Mouse (Mus musculus) midbrain, embryonic 10.5 days (tissue): ENCODE data around the gene Mmp9. TPM values are rescaled to one million over a fixed set of nuclear protein-coding genes. Genes with fewer than 3 reads are reported as not detected.

Experiments
- DNase-seq: peaks from one replicate; pipeline ENCODE4 v3.0.0-alpha.2; 2017; ENCODE audit warnings: low spot score
- H3K27ac ChIP-seq: fragments of 300-500 bp; sonication (generic); replicated peaks from 2 replicates; pipeline ENCODE4 v1.5.1; 2016; ENCODE audit warnings: mild to moderate bottlenecking
- H3K27me3 ChIP-seq: fragments of 300-500 bp; sonication (generic); 2 replicates; pipeline ENCODE4 v1.6.1; 2016; ENCODE audit warnings: low read depth, mild to moderate bottlenecking; ENCODE audit not compliant: poor library complexity, severe bottlenecking
- H3K36me3 ChIP-seq: fragments of 300-500 bp; sonication (generic); 2 replicates; pipeline ENCODE4 v1.6.1; 2016; ENCODE audit warnings: mild to moderate bottlenecking, moderate library complexity
- H3K4me1 ChIP-seq: fragments of 300-500 bp; sonication (generic); 2 replicates; pipeline ENCODE4 v1.6.1; 2016
- H3K4me3 ChIP-seq: fragments of 300-500 bp; sonication (generic); 2 replicates; pipeline ENCODE4 v1.5.1; 2016; ENCODE audit warnings: mild to moderate bottlenecking, moderate library complexity
- H3K9me3 ChIP-seq: fragments of 300-500 bp; sonication (generic); replicated peaks from 2 replicates; pipeline ENCODE4 v1.6.1; 2016; ENCODE audit warnings: mild to moderate bottlenecking
- WGBS: fragments of 180-500 bp; shearing (Covaris S2); methylation state at CpG from one replicate; pipeline ENCODE4 v1.1.7; 2016; 5-methylcytosine and 5-hydroxymethylcytosine counted together
- polyA plus RNA-seq: library from polyadenylated mRNA; unstranded; fragments of >200 nt; fragmentation: Nextera tagmentation; extraction: Ambion mirVana; gene quantifications from 2 replicates; pipeline ENCODE4 v1.2.1, GENCODE M21; 2016

Mmp9 gene
- polyA plus RNA-seq, result 0.39 and 0.97 TPM in 2 replicates

- H3K4me1 ChIP-seq, result peaks cover 46% of the 10 kb centered on the region
- H3K36me3 ChIP-seq, result no peaks in the 10 kb centered on the region
- 20% methylated on average over 10 of the region's 10 CpGs for WGBS
- DNase-seq, result no peak
- no peak within 1 kb of the TSS for H3K4me3 ChIP-seq
- H3K9me3 ChIP-seq, result no peaks in the 10 kb centered on the region
- peaks cover 93% of the 10 kb centered on the region for H3K27me3 ChIP-seq
- H3K27ac ChIP-seq, result no peak within 1 kb of the TSS
These were observed at the start of gene Mmp9 for GRCm38 (mm10) chr2:164940140-164940830. Gene Mmp9 (plus strand): TSS chr2:164940780.

- WGBS, result 87% methylated on average over 13 of the region's 13 CpGs
- H3K27me3 ChIP-seq, result no peaks in the 10 kb centered on the region
- no peak overlapping the region for H3K27ac ChIP-seq
- peaks cover 100% of the 10 kb centered on the region for H3K36me3 ChIP-seq
- no peaks in the 10 kb centered on the region for H3K4me1 ChIP-seq
- no peak for DNase-seq
- H3K9me3 ChIP-seq, result no peaks in the 10 kb centered on the region; the same call in 1 of the 2 replicates
- H3K4me3 ChIP-seq, result no peak overlapping the region
These were observed 49.3 kb upstream of the Mmp9 start for GRCm38 (mm10) chr2:164891056-164891834.

DNA sequence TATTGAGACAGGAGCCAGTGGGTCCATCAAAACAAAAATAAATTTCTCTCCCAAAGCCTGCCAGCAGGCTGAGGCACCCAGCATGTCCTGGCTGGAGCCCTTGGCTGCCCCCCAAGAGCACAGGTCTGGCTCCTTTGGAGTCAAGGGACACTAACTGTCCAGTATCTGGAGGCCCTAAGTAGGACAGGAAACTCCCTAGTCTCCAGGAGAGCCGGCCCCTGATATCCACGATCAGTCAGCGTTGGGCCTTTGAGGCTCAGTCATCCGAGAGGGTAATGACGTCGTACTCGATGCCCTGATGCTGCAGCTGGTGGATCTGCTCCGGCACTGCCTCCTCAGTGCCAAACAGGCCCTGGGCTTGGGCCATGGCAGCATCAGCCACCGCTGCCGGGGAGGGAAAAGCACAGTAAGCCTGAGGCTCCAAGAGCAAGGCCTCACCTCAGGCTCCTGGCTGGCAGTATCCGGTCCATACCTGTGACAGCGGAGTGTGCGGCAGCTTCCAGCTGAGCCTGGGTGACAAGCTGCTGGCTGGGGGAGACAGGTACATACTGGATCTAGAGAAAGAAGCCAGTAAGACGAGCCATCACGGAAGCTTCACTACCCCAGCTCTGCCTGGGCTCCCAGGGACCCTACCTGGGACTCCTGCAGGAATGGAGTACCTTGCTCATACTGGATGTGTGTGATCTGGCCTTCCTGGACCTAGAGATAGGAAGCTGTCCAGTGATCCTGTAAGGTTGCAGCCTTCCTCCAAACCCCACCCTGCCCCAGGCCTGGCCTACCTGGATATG lies 48.5 kb upstream of the Mmp9 start:
- Histone ChIP-seq H3K4me1 (no peaks in the 10 kb centered on the region), H3K9me3 (no peaks in the 10 kb centered on the region; the same call in 1 of the 2 replicates), H3K36me3 (peaks cover 100% of the 10 kb centered on the region), H3K27me3 (no peaks in the 10 kb centered on the region), H3K4me3 (no peak overlapping the region), H3K27ac (no peak overlapping the region)
- 93% methylated on average over 15 of the region's 15 CpGs for WGBS
- DNase-seq, result no peak

DNA sequence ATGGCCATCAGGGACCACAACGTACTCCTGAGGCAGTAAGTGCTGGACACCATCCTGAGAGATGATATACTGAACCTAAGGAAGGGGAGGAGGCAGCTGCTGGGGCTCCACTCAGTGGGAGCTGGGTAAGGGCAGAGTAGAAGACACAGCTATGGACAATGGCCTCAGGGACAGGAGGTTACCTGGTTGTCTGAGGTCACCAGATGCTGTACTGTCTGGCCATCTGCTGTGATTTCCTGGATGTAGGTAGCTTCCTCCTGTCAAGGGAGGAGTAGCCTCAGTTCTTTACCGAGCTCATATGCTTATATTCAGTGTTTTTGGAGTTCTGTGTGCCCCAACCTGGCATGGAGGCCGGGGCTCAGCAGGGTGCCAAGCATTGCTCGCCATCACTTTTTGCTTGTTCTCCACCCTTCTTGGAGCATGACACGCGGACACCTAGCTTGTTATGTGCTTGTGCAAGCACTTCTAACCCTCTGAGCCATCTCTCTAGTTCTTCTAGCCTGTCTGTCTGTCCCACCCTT lies 47.8 kb upstream of the Mmp9 start:
- Histone ChIP-seq H3K36me3 (peaks cover 100% of the 10 kb centered on the region), H3K27me3 (no peaks in the 10 kb centered on the region), H3K9me3 (no peaks in the 10 kb centered on the region; the same call in 1 of the 2 replicates), H3K4me1 (no peaks in the 10 kb centered on the region), H3K4me3 (no peak overlapping the region), H3K27ac (no peak overlapping the region)
- 93% methylated on average over 6 of the region's 6 CpGs for WGBS
- DNase-seq, result no peak

DNA sequence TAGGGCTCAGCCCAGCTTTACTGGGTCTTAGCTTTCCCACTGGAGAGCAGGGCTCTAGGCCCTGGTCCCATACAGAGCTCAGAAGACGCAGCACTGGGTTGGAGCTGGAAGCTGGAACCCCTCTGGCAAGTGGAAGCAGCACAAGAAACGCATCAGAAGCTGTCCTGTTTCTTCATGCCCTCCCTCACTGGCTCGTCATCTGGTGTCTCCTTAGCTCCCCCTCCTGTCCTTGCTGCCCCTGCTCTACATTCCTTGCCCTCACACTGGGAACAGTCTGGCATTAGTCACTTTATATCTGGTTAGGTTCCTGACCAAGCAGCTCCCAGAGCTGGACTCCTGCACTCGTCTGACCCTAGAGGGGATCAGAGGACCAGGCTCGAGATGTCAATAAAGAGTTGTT lies 46.5 kb upstream of the Mmp9 start:
- H3K4me3 ChIP-seq, result no peak overlapping the region
- DNase-seq, result no peak
- H3K27ac ChIP-seq, result no peak overlapping the region
- WGBS, result 74% methylated on average over 5 of the region's 5 CpGs
- no peaks in the 10 kb centered on the region for H3K4me1 ChIP-seq
- peaks cover 100% of the 10 kb centered on the region for H3K36me3 ChIP-seq
- no peaks in the 10 kb centered on the region for H3K27me3 ChIP-seq
- no peaks in the 10 kb centered on the region; the same call in 1 of the 2 replicates for H3K9me3 ChIP-seq

DNA sequence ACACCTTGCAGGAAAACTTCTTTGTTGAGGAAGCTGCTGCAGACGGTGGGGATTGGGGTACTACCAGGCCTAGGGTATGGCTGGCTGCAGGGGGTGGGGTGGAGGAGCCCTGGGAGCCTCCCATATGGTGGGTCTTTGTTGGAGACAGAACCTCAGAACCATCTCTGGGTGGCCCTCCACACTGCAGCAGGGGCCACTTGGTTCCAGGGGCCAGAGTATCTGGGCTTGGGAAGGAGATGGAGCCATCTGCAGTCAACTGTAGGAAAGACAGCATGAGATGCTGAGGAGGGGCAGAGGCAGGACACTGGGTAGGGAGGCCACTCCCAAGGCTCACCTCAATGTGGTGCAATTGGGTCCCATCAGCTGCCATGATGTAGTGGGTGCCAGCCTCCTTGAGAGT lies 45.9 kb upstream of the Mmp9 start:
- Histone ChIP-seq H3K27ac (no peak overlapping the region), H3K4me1 (no peaks in the 10 kb centered on the region), H3K4me3 (no peak overlapping the region), H3K36me3 (peaks cover 100% of the 10 kb centered on the region), H3K9me3 (no peaks in the 10 kb centered on the region; the same call in 1 of the 2 replicates), H3K27me3 (no peaks in the 10 kb centered on the region)
- no peak for DNase-seq
- 83% methylated on average over 1 of the region's 1 CpGs for WGBS

GRCm38 (mm10) chr2:164895885-164896284 lies 44.7 kb upstream of the Mmp9 start:
- no peak overlapping the region for H3K27ac ChIP-seq
- no peaks in the 10 kb centered on the region for H3K27me3 ChIP-seq
- H3K9me3 ChIP-seq, result no peaks in the 10 kb centered on the region; the same call in 1 of the 2 replicates
- 97% methylated on average over 6 of the region's 6 CpGs for WGBS
- H3K36me3 ChIP-seq, result peaks cover 100% of the 10 kb centered on the region
- H3K4me3 ChIP-seq, result no peak overlapping the region
- DNase-seq, result no peak
- H3K4me1 ChIP-seq, result no peaks in the 10 kb centered on the region

DNA sequence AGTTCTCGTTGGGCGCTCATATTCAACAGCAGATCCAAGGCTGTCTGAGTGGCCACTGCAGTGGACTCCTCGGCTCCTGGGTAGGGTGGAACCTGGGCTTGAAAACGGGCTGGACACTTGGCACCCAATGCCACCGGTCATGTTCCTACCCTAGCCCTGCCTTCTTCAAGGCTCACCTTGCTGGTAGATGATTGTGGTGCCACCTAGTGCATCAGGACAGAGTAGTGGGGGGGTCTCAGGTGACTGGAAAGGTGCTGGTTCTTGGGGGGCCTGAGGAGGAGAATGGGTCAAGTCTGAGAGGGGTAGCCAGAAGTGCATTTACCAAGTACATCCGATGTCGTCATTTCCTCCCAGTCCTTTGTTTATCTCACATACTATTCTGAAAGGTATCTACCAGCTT lies 42.6 kb upstream of the Mmp9 start:
- Histone ChIP-seq H3K9me3 (no peaks in the 10 kb centered on the region; the same call in 1 of the 2 replicates), H3K27ac (no peak overlapping the region), H3K4me1 (peaks cover 7% of the 10 kb centered on the region; the same call in 1 of the 2 replicates), H3K27me3 (no peaks in the 10 kb centered on the region), H3K4me3 (no peak overlapping the region), H3K36me3 (peaks cover 100% of the 10 kb centered on the region)
- DNase-seq, result no peak
- WGBS, result 92% methylated on average over 7 of the region's 7 CpGs

GRCm38 (mm10) chr2:164899034-164899433 lies 41.5 kb upstream of the Mmp9 start:
- Histone ChIP-seq H3K9me3 (no peaks in the 10 kb centered on the region; the same call in 1 of the 2 replicates), H3K27ac (no peak overlapping the region), H3K27me3 (no peaks in the 10 kb centered on the region), H3K4me3 (no peak overlapping the region), H3K4me1 (peaks cover 8% of the 10 kb centered on the region; the same call in 1 of the 2 replicates), H3K36me3 (peaks cover 100% of the 10 kb centered on the region)
- no peak for DNase-seq
- 93% methylated on average over 15 of the region's 15 CpGs for WGBS

DNA sequence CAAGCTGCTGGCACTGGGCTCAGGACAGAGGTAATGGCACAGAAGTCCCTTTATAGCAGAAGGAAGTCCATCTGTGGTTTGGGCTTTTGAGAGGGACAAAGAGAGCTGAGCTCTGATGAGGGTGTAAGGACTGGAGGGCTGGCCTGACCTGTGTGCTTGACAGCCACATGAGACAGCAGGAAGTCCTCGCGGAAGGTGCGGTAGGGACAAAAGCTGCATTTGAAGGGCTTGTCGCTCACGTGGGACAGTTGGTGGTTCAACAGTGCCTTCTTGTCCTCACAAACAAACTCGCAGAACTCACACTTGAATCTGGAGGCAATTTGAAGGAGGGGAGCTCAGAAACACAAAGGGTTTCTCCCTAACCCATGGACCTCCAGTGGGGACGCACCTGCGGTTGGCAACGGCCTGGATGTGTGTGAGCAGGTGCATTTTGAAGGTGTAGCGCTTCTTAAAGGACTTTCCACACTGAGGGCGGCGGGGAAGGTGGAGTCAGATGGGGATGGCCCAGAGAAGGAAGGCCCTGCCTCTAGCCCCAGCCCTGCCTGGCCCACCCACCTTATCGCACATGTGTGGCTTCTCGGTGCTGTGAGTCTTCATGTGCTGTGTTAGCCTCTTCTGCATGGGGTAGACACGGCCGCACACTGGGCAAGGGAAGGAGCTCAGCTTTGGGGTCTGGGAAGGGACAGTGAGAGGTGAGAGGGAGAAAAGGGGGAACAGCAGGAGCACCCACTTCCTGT lies 40.7 kb upstream of the Mmp9 start:
- no peaks in the 10 kb centered on the region; the same call in 1 of the 2 replicates for H3K9me3 ChIP-seq
- H3K27ac ChIP-seq, result no peak overlapping the region
- no peaks in the 10 kb centered on the region for H3K27me3 ChIP-seq
- peaks cover 100% of the 10 kb centered on the region for H3K36me3 ChIP-seq
- no peak for DNase-seq
- peaks cover 8% of the 10 kb centered on the region; the same call in 1 of the 2 replicates for H3K4me1 ChIP-seq
- H3K4me3 ChIP-seq, result no peak overlapping the region
- WGBS, result 95% methylated on average over 16 of the region's 16 CpGs

DNA sequence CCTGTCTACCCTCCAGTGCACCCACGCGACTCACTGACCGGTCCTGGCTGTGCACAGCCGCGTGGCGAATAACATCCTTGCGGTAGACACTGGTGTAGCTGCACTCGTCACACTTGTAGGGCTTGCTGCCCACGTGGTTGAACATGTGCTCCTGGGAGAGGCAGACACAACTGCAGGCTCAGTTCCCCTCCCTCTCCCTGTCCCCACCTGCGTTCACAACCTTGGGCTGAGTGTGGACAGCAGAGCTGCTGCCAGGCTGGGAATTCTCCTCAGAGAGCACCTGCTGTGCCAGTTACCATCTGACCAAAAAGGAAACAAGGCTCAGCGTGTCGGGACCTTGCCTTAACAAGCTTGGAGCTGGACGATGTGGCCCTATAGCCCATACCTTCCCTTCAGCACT lies 39.2 kb upstream of the Mmp9 start:
- DNase-seq, result no peak
- Histone ChIP-seq H3K4me1 (peaks cover 8% of the 10 kb centered on the region; the same call in 1 of the 2 replicates), H3K36me3 (peaks cover 100% of the 10 kb centered on the region), H3K4me3 (no peak overlapping the region), H3K9me3 (peaks cover 8% of the 10 kb centered on the region), H3K27ac (no peak overlapping the region), H3K27me3 (no peaks in the 10 kb centered on the region)
- WGBS, result 91% methylated on average over 13 of the region's 13 CpGs

DNA sequence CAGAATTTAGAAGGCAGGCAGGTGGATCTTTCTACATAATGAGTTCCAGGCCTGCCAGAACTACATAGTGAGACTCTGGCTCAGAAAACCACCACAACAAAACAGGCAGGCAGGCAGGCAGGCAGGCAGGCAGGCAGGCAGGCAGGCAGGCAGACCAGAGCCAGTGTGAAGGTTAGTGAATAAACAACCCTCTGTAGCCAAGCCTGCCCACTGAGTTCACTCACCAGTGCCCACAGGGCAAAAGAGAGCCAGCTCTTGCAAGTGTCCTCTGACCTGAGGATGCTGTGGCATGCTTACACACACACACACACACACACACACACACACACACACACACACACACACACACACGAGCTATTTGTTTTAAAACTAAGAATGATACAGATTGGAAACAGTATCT lies 37.1 kb upstream of the Mmp9 start:
- Histone ChIP-seq H3K27ac (no peak overlapping the region), H3K27me3 (no peaks in the 10 kb centered on the region), H3K4me1 (peaks cover 8% of the 10 kb centered on the region; the same call in 1 of the 2 replicates), H3K9me3 (peaks cover 11% of the 10 kb centered on the region), H3K4me3 (no peak overlapping the region), H3K36me3 (peaks cover 100% of the 10 kb centered on the region)
- 80% methylated on average over 1 of the region's 1 CpGs for WGBS
- no peak for DNase-seq
